Mouse (Mus musculus) forebrain, embryonic 10.5 days (tissue): ENCODE data around the gene 5730522E02Rik. TPM values are rescaled to one million over a fixed set of nuclear protein-coding genes. Genes with fewer than 3 reads are reported as not detected.

Source experiments
- DNase-seq: peaks from one replicate; pipeline ENCODE4 v3.0.0-alpha.2; 2017; ENCODE audit warnings: low spot score; ENCODE audit errors: extremely low spot score
- H3K27ac ChIP-seq: fragments of 300-500 bp; sonication (generic); 2 replicates; pipeline ENCODE4 v1.5.1; 2016; ENCODE audit warnings: mild to moderate bottlenecking
- H3K27me3 ChIP-seq: fragments of 300-500 bp; sonication (generic); 2 replicates; pipeline ENCODE4 v1.6.1; 2016; ENCODE audit warnings: mild to moderate bottlenecking; ENCODE audit not compliant: poor library complexity, severe bottlenecking
- H3K36me3 ChIP-seq: fragments of 300-500 bp; sonication (generic); replicated peaks from 2 replicates; pipeline ENCODE4 v1.6.1; 2016; ENCODE audit warnings: mild to moderate bottlenecking, moderate library complexity
- H3K4me1 ChIP-seq: fragments of 300-500 bp; sonication (generic); 2 replicates; pipeline ENCODE4 v1.6.1; 2016
- H3K4me3 ChIP-seq: fragments of 300-500 bp; sonication (generic); 2 replicates; pipeline ENCODE4 v1.5.1; 2016; ENCODE audit warnings: mild to moderate bottlenecking, moderate library complexity
- H3K9me3 ChIP-seq: fragments of 300-500 bp; sonication (generic); 2 replicates; pipeline ENCODE4 v1.6.1; 2016; ENCODE audit warnings: mild to moderate bottlenecking, moderate library complexity
- WGBS: fragments of 180-500 bp; shearing (Covaris S2); methylation state at CpG from one replicate; pipeline ENCODE4 v1.1.7; 2016; 5-methylcytosine and 5-hydroxymethylcytosine counted together
- microRNA-seq: library from miRNA; unstranded; fragments of <30 nt; microRNA quantifications from one replicate; pipeline ENCODE4, GENCODE M21; 2017
- polyA plus RNA-seq: library from polyadenylated mRNA; unstranded; fragments of >200 nt; fragmentation: Nextera tagmentation; extraction: Ambion mirVana; gene quantifications from 2 replicates; pipeline ENCODE4 v1.2.1, GENCODE M21; 2016

The 5730522E02Rik gene
- polyA plus RNA-seq, 1 experiment from 2014 or later, result 4.9 TPM

DNA sequence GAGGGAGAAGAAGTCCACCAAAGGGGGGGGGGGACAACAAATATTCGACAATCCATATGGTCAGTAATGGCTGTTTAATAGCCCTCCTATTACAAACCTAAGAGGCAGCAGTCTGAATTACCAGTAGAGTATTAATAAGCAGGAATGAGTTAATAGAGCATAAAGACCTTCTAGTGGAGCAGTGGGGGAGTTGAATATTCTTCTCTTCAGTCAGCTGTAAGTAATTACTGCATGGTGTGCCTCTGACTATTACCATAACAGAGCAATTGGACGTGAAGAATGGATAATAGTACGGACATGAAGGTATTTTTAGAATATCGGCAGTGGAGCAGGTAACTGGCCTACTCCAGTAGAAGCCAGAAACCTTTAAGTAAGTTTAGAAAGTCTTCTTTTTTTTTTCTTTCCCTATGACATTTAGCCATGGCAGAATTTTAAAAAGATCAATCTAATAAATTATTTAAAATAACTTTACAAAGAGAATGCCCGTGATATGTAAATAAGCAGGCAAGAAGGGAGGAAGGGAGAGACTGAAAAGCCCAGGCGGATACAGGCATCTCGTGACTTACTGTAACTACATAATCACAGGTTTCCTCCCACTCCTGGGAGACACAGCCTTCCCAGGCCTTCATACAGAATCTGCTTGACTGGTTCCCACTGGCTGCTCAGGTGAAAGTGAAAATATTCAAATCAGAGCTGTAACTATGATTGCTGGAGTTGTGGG lies 637.0 kb downstream of the 5730522E02Rik start:
- DNase-seq, result no peak
- 77% methylated on average over 7 of the region's 7 CpGs for WGBS
- Histone ChIP-seq H3K9me3 (no peaks in the 10 kb centered on the region), H3K4me1 (peaks cover 8% of the 10 kb centered on the region; the same call in 1 of the 2 replicates), H3K27me3 (no peaks in the 10 kb centered on the region), H3K4me3 (no peak overlapping the region), H3K27ac (no peak overlapping the region), H3K36me3 (no peaks in the 10 kb centered on the region)

DNA sequence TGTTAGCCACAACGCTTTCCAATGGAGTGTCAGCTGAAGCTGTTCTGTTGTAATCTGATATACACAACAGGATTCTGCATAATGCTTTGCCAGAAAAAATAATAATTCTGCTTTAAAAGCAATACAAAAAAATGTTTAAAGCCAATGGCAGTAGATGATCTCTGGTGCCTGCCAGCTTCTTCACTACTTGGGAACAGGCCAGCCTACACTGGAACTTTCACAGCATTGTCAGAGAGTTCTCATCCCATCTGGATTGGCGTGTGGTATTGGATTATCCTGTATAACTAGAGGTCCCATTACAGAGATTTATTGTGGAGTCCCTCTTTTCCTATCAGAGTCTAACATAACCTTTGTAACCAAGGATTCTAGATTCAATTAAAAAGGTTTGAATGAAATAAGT lies 639.2 kb downstream of the 5730522E02Rik start:
- Histone ChIP-seq H3K4me1 (peaks cover 8% of the 10 kb centered on the region; the same call in 1 of the 2 replicates), H3K9me3 (no peaks in the 10 kb centered on the region), H3K27me3 (no peaks in the 10 kb centered on the region), H3K27ac (no peak overlapping the region), H3K4me3 (no peak overlapping the region), H3K36me3 (no peaks in the 10 kb centered on the region)
- DNase-seq, result no peak
- 77% methylated on average over 2 of the region's 2 CpGs for WGBS

Small RNAs within 50 kb of the gene (microRNA-seq; reads per million reads assigned to microRNA genes)
- gene Mir6372, result not detected

Other genes starting within 250 kb of the 5730522E02Rik start
- 33.5 and 38.5 TPM in 2 replicates for gene Fancl, start 175.4 kb upstream of the 5730522E02Rik start, polyA plus RNA-seq